Mouse (Mus musculus) 416B (cell line): ENCODE results near the gene Sympk.

Experiments used
- DNase-seq: peaks from one replicate; pipeline ENCODE4 v3.0.0; 2011; ENCODE audit warnings: low read depth

Gene Sympk

GRCm38 (mm10) chr7:19084277-19084771, 60.1 kb downstream of the Sympk start:
- peak; percentile 69 for DNase-seq

- DNase-seq, result no peak
Measured at GRCm38 (mm10) chr7:19084921-19085473, 60.8 kb downstream of the Sympk start.

DNA sequence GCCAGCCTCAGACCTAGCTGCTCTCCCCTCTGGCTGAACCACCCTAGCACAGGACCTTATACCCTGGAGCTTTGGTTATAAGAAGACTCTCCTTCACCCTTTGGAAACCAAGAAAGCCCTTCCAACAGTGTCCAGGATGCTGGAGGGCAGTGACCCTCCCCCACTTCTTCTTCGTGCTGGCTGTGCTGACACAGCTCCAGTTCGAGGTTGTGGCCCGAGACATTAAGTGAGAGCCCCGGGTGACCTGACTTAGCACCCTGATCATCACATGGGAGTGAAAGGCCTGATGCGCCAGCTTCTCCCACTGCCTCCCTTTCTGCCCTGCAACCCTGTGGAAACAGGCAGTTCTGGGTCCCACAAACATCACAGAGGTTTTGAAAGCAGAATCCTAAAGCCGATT, 61.3 kb downstream of the Sympk start:
- no peak for DNase-seq

DNA sequence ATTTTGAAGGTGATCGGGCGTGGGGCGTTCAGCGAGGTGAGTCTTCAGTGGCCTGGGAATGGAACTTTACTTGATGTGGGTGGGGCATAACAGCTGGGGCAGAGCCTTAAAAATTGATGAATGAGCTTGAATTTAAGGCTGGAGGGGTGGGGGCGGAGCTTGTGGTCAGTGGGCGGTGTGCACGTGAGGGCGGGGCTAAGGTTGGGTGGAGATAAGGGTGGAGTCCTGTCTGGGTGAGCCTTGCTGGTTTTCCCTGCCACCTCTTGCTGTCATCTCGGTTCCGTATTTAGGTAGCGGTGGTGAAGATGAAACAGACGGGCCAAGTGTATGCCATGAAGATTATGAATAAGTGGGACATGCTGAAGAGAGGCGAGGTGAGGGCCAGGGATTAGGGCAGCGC, 61.9 kb downstream of the Sympk start:
- DNase-seq, result peak; percentile 76

GRCm38 (mm10) chr7:19086760-19087159, 62.6 kb downstream of the Sympk start:
- no peak for DNase-seq

DNA sequence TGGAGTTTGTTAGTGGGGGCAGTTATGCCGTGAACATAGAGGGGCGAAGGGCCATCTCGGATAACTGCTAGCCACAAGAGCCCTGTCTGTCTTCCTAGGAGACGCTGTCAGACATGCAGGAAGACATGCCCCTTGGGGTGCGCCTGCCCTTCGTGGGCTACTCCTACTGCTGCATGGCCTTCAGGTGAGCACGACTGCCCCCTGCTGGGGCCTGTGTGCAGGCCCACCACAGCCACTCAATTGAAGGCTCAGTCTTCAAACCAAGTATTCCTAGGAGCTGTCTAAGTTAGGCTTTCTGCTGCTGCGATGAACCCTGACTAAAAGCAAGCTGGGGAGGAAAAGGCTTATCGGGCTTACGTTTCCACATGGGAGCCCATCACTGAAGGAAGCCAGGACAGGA, 64.6 kb downstream of the Sympk start:
- peak; percentile 82 for DNase-seq

- no peak for DNase-seq
Measured at GRCm38 (mm10) chr7:19091913-19092312, 67.7 kb downstream of the Sympk start.

DNA sequence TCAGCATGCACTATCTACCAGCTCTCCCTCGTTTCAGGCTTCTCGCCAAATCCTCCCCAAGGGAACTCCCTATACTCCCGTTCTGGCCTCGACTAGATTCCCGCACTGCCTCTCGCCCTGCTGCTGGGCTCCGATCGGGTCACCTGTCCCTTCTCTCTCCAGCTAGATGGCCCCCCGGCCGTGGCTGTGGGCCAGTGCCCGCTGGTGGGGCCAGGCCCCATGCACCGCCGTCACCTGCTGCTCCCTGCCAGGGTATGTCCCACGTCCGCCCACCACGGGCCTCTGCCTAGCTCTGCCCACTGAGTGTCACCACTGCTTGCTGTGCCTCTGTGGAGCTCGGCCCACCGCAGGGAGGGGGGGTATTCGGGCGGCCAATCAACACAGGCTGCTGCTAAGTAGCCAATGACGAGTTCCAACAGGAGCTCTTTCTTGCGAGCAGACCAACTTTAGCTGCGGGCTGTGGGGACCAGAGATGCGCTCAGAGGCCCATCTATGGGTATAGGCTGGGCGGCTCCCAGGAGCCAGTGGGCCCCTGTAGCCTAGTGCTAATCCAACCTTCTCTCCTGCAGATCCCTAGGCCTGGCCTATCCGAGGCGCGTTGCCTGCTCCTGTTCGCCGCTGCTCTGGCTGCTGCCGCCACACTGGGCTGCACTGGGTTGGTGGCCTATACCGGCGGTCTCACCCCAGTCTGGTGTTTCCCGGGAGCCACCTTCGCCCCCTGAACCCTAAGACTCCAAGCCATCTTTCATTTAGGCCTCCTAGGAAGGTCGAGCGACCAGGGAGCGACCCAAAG, 68.4 kb downstream of the Sympk start:
- DNase-seq, result no peak

DNA sequence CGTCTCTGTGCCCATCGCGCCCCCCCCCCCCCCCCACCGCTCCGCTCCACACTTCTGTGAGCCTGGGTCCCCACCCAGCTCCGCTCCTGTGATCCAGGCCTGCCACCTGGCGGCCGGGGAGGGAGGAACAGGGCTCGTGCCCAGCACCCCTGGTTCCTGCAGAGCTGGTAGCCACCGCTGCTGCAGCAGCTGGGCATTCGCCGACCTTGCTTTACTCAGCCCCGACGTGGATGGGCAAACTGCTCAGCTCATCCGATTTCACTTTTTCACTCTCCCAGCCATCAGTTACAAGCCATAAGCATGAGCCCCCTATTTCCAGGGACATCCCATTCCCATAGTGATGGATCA, 69.0 kb downstream of the Sympk start:
- peak; percentile 82 for DNase-seq

- peak; percentile 98 for DNase-seq
Measured at GRCm38 (mm10) chr7:19093537-19094385, 69.6 kb downstream of the Sympk start.

DNA sequence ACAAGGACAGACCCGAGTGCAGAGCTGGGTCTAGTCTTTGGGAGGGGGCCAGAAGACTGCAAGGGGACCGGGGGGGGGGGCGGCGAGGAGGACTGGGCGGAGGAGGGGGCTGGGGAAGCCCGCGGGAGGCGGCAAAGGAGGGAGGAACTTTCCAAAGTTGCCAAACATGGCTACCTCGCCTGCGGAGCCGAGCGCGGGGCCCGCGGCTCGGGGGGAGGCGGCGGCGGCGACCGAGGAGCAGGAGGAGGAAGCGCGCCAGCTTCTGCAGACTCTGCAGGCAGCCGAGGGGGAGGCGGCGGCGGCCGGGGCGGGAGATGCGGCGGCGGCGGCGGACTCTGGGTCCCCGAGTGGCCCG, 70.3 kb downstream of the Sympk start, which contains the start of gene Six5:
Six5 (plus strand) TSS at position 124 of the 355 bp plus-strand sequence.
- DNase-seq, result no peak

DNA sequence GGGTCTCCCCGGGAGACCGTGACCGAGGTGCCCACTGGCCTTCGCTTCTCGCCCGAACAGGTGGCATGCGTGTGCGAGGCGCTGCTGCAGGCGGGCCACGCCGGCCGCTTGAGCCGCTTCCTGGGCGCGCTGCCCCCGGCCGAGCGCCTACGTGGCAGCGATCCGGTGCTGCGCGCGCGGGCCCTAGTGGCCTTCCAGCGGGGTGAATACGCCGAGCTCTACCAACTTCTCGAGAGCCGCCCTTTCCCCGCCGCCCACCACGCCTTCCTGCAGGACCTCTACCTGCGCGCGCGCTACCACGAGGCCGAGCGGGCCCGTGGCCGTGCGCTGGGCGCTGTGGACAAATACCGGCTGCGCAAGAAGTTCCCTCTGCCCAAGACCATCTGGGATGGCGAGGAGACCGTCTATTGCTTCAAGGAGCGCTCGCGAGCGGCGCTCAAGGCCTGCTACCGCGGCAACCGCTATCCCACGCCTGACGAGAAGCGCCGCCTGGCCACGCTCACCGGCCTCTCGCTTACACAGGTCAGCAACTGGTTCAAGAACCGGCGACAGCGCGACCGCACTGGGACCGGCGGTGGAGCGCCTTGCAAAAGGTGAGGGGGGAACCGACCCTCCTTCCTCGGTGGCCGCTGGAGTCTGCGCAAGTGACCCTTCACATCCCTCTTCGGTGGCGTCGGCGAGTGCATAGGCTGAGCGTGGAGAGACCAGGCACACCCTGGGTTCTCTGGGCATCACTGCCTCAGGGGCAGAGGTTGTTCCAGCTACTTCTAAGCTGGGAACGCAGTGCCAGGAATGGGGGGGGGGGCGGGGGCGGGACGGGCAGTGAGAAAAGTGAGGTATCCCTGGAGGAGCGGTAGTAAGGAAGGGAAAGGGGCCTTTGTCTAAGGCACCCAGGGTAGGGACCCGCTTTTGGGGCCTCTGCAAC, 70.9 kb downstream of the Sympk start:
- DNase-seq, result peak; percentile 54

- DNase-seq, result peak; percentile 89
Measured at GRCm38 (mm10) chr7:19095751-19096110, 71.6 kb downstream of the Sympk start.

- DNase-seq, result no peak
Measured at GRCm38 (mm10) chr7:19096421-19096976, 72.3 kb downstream of the Sympk start.

DNA sequence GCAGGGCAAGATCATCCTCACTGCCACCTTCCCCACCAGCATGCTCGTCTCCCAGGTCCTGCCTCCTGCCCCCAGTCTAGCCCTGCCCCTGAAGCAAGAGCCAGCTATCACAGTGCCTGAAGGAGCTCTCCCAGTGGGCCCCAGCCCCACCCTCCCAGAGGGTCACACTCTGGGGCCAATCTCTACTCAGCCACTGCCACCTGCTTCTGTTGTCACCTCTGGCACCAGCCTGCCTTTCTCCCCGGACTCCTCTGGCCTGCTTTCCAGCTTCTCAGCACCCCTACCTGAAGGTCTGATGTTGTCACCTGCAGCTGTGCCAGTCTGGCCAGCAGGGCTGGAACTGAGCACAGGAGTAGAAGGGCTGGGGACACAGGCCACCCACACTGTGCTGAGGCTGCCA, 73.0 kb downstream of the Sympk start:
- DNase-seq, result no peak

DNA sequence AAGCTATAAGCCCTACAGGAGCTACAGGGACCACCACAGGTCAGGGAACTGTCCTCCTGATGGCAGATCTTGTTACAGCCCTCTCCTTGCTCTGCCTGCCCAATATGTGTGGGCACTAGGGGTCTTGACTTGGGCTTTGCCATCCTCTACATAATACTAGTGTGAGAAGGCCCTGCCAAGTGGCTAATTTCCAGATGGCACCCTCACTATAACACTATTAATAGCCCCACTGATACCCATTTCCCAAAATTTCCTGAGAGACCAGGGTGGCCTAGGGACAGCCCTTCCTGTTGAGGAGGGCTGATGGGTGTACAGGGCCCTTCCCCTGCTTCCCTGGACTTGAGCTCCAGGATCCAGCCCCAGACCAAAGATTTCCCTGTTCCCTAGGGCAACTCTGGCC, 73.7 kb downstream of the Sympk start:
- no peak for DNase-seq

GRCm38 (mm10) chr7:19098811-19099210, 74.6 kb downstream of the Sympk start:
- no peak for DNase-seq

- no peak for DNase-seq
Measured at GRCm38 (mm10) chr7:19100290-19100689, 76.1 kb downstream of the Sympk start.

DNA sequence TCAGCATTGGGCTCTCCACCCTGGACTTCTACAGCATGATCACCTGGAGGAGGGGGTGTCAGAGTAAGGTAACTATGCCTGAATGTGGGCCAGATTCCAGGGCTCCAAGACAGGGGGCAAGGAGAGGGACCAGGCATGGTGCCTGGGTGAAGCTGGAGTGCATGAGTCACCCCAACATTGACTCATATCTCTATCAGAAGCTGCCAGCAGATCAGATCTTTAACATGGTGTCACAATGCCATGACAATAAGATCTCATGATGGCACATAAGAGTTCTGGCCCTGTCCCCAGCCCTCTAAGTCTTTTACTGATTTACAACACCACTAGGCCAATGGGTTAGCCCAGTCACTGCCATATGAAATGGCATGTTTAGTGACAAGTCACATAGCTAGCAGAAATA, 79.6 kb downstream of the Sympk start:
- peak; percentile 80 for DNase-seq
